Mouse (Mus musculus): ENCODE measurements around the gene Ccnc.
A peak's percentile ranks its signal among the peaks of the same experiment; 100 is the strongest.

Gene Ccnc

GRCm38 (mm10) chr4:21727615-21728165 lies at the start of gene Ccnc:
Gene Ccnc, plus strand, starts transcription at chr4:21727701.
- peak; percentile 97 for ATAC-seq (ENCODE audit: insufficient number of reproducible peaks, low FRiP score, low TSS enrichment)

GRCm38 (mm10) chr4:21678101-21678974 lies 49.2 kb upstream of the Ccnc start:
- ATAC-seq (ENCODE audit: insufficient number of reproducible peaks, low FRiP score, low TSS enrichment) = no peak

GRCm38 (mm10) chr4:21678975-21679623 lies 48.4 kb upstream of the Ccnc start:
- ATAC-seq (ENCODE audit: insufficient number of reproducible peaks, low FRiP score, low TSS enrichment) = peak; percentile 45; the same call in 1 of the 2 replicates

GRCm38 (mm10) chr4:21679624-21680480 lies 47.6 kb upstream of the Ccnc start:
- ATAC-seq (ENCODE audit: insufficient number of reproducible peaks, low FRiP score, low TSS enrichment) = no peak

- ATAC-seq (ENCODE audit: insufficient number of reproducible peaks, low FRiP score, low TSS enrichment) = no peak
Measured at GRCm38 (mm10) chr4:21680971-21681370, 46.5 kb upstream of the Ccnc start.

GRCm38 (mm10) chr4:21682421-21683150 lies 44.9 kb upstream of the Ccnc start:
- ATAC-seq (ENCODE audit: insufficient number of reproducible peaks, low FRiP score, low TSS enrichment) = no peak

GRCm38 (mm10) chr4:21684341-21684970 lies 43.0 kb upstream of the Ccnc start:
- ATAC-seq (ENCODE audit: insufficient number of reproducible peaks, low FRiP score, low TSS enrichment) = no peak

- no peak for ATAC-seq (ENCODE audit: insufficient number of reproducible peaks, low FRiP score, low TSS enrichment)
Measured at GRCm38 (mm10) chr4:21685595-21686091, 41.9 kb upstream of the Ccnc start, which contains the start of gene Prdm13. Gene Prdm13, minus strand, starts transcription at chr4:21685963.

GRCm38 (mm10) chr4:21686416-21686815 lies 41.1 kb upstream of the Ccnc start:
- no peak for ATAC-seq (ENCODE audit: insufficient number of reproducible peaks, low FRiP score, low TSS enrichment)

- ATAC-seq (ENCODE audit: insufficient number of reproducible peaks, low FRiP score, low TSS enrichment) = no peak
Measured at GRCm38 (mm10) chr4:21686934-21687333, 40.6 kb upstream of the Ccnc start.

- peak; percentile 20; the same call in 1 of the 2 replicates for ATAC-seq (ENCODE audit: insufficient number of reproducible peaks, low FRiP score, low TSS enrichment)
Measured at GRCm38 (mm10) chr4:21687783-21688702, 39.5 kb upstream of the Ccnc start.

GRCm38 (mm10) chr4:21688703-21689200 lies 38.7 kb upstream of the Ccnc start:
- peak; percentile 38; the same call in 1 of the 2 replicates for ATAC-seq (ENCODE audit: insufficient number of reproducible peaks, low FRiP score, low TSS enrichment)

- no peak for ATAC-seq (ENCODE audit: insufficient number of reproducible peaks, low FRiP score, low TSS enrichment)
Measured at GRCm38 (mm10) chr4:21689492-21689941, 38.0 kb upstream of the Ccnc start.

- ATAC-seq (ENCODE audit: insufficient number of reproducible peaks, low FRiP score, low TSS enrichment) = no peak
Measured at GRCm38 (mm10) chr4:21690221-21690620, 37.3 kb upstream of the Ccnc start.

GRCm38 (mm10) chr4:21695638-21696254 lies 31.8 kb upstream of the Ccnc start:
- ATAC-seq (ENCODE audit: insufficient number of reproducible peaks, low FRiP score, low TSS enrichment) = 0 out of 2 replicates have a peak, but pooled peaks have one; percentile 36

- ATAC-seq (ENCODE audit: insufficient number of reproducible peaks, low FRiP score, low TSS enrichment) = no peak
Measured at GRCm38 (mm10) chr4:21705046-21705445, 22.5 kb upstream of the Ccnc start.

- no peak for ATAC-seq (ENCODE audit: insufficient number of reproducible peaks, low FRiP score, low TSS enrichment)
Measured at GRCm38 (mm10) chr4:21712147-21712546, 15.4 kb upstream of the Ccnc start.

All from cerebellum, adult (tissue).